Mouse (Mus musculus) bone marrow macrophage, adult 2 months (primary cell): Measurements from ENCODE around the gene Vars.

Experiments
- CTCF ChIP-seq: IDR thresholded peaks from 2 replicates; pipeline ENCODE4 v1.5.1; 2012; ENCODE audit warnings: low read depth, mild to moderate bottlenecking, low read length, moderate library complexity
- POLR2A ChIP-seq: IDR thresholded peaks from 2 replicates; pipeline ENCODE4 v1.6.1; 2012; ENCODE audit warnings: mild to moderate bottlenecking, low read depth, low read length, borderline replicate concordance

DNA sequence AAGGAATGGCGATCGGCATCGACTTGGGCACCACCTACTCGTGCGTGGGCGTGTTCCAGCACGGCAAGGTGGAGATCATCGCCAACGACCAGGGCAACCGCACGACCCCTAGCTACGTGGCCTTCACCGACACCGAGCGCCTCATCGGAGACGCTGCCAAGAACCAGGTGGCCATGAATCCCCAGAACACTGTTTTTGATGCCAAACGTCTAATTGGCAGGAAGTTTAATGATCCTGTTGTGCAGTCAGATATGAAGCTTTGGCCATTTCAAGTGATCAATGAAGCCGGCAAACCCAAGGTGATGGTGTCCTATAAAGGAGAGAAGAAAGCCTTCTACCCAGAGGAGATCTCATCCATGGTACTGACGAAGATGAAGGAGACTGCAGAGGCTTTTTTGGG is 23.8 kb upstream of the Vars start:
- TF ChIP-seq POLR2A (no peak), CTCF (no peak)
